Comparison of ENCODE assay signal across 21 mouse cellular contexts in the genomic region with DNA sequence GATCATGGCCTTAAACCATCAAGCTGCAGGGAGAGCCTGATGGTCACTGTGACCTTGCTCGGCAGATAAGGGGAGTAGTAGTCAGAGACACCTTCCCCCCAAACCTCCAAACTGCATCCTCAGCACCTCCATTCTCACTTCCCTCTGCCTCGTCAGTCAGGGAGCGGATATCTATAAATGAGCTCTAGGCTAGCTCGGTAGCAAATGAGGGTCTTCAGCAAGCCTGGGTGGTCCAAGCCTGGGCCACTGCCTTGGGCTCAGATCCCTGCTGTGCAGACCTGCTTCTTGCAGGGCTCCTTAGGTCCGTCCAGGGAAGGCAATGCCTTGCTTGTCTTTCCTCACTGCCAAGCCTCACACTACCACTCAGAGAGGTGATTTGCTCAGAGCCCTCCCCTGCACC. TPM values are rescaled to one million over a fixed set of nuclear protein-coding genes. Genes with fewer than 3 reads are reported as not detected.
"Had no signal": no experiment of that assay in that cellular context is flagged by ENCODE, and none has a peak within 500 bp of the region (broad histone marks: within the 10 kb centered on the region; RNA-seq: fewer than 3 reads in every experiment).

No protein-coding gene starts in this region.

- H3K36me3 ChIP-seq: limb, embryonic 13.5 days; liver, embryonic 15.5 days; midbrain, embryonic 10.5 days; neural tube, embryonic 15.5 days had no signal

- H3K9ac ChIP-seq: limb, embryonic 13.5 days; liver, embryonic 15.5 days; neural tube, embryonic 15.5 days had no signal

- H3K9me3 ChIP-seq: limb, embryonic 13.5 days; liver, embryonic 15.5 days; midbrain, embryonic 10.5 days; neural tube, embryonic 15.5 days had no signal

- H3K4me3 ChIP-seq: limb, embryonic 13.5 days; liver, embryonic 15.5 days; midbrain, embryonic 10.5 days; myocyte; neural tube, embryonic 15.5 days had no signal

- H3K27ac ChIP-seq: limb, embryonic 13.5 days; liver, embryonic 15.5 days; midbrain, embryonic 10.5 days; neural tube, embryonic 15.5 days had no signal

- ATAC-seq: lung, postnatal 0 days had no signal

- DNase-seq: kidney, postnatal 10 days; lung, adult 2 months; lung, postnatal 36 days; midbrain, embryonic 14.5 days; thymus, postnatal 4 days had no signal

- H3K27me3 ChIP-seq: neural tube, embryonic 15.5 days had no signal

- H3K4me1 ChIP-seq: liver, embryonic 15.5 days had no signal

- H3K4me2 ChIP-seq: limb, embryonic 13.5 days; liver, embryonic 11.5 days; liver, embryonic 15.5 days; neural tube, embryonic 15.5 days had no signal

RNA-seq across cellular contexts. Expression of gene Olfr520, which starts 21.3 kb away (rescaled TPM):
- total RNA-seq: left cerebral cortex, postnatal 4 days; megakaryocyte, adult 5-6 weeks had no signal
- polyA plus RNA-seq: kidney, embryonic 14.5 days; large intestine, adult 2 months; limb, embryonic 13.5 days; liver, embryonic 11.5 days; liver, embryonic 15.5 days; lung, adult 2 months; lung, postnatal 0 days; midbrain, embryonic 10.5 days; midbrain, embryonic 14.5 days; myocyte; neural tube, embryonic 11.5 days; neural tube, embryonic 15.5 days; small intestine, adult 2 months; stomach, embryonic 16.5 days had no signal

RNA-seq across cellular contexts. Expression of gene Olfr521, which starts 54.6 kb away (rescaled TPM):
- total RNA-seq: layer of hippocampus, postnatal 36 days; left cerebral cortex, postnatal 10 days; left cerebral cortex, postnatal 4 days; megakaryocyte, adult 5-6 weeks had no signal
- polyA plus RNA-seq: kidney, embryonic 14.5 days; large intestine, adult 2 months; limb, embryonic 13.5 days; liver, embryonic 11.5 days; liver, embryonic 15.5 days; lung, adult 2 months; lung, postnatal 0 days; midbrain, embryonic 10.5 days; midbrain, embryonic 14.5 days; myocyte; neural tube, embryonic 11.5 days; neural tube, embryonic 15.5 days; small intestine, adult 2 months; stomach, embryonic 16.5 days had no signal
